Mouse (Mus musculus) heart, embryonic 13.5 days (tissue): ENCODE results near the gene Odf4. TPM values are rescaled to one million over a fixed set of nuclear protein-coding genes. Genes with fewer than 3 reads are reported as not detected.
A peak's percentile ranks its signal among the peaks of the same experiment; 100 is the strongest.

Source experiments
- ATAC-seq: fragments of 200-750 bp; cut with Nextera tagmentation; 2 replicates; pipeline ENCODE4 v1.8.0; 2017; ENCODE audit warnings: moderate TSS enrichment; ENCODE audit not compliant: insufficient number of reproducible peaks, low FRiP score, low TSS enrichment; ENCODE audit errors: extremely low read depth
- H3K27ac ChIP-seq: fragments of 300-500 bp; sonication (generic); replicated peaks from 2 replicates; pipeline ENCODE4 v1.5.1; 2015; ENCODE audit warnings: moderate library complexity, mild to moderate bottlenecking, inconsistent platforms
- H3K27me3 ChIP-seq: fragments of 300-500 bp; sonication (generic); replicated peaks from 2 replicates; pipeline ENCODE4 v1.6.1; 2015; ENCODE audit warnings: mild to moderate bottlenecking, inconsistent platforms
- H3K36me3 ChIP-seq: fragments of 300-500 bp; sonication (generic); 2 replicates; pipeline ENCODE4 v1.6.1; 2015; ENCODE audit warnings: mild to moderate bottlenecking, inconsistent platforms
- H3K4me1 ChIP-seq: fragments of 300-500 bp; sonication (generic); 2 replicates; pipeline ENCODE4 v1.6.1; 2015; ENCODE audit warnings: inconsistent platforms
- H3K4me2 ChIP-seq: fragments of 300-500 bp; sonication (generic); 2 replicates; pipeline ENCODE4 v1.6.1; 2015; ENCODE audit warnings: inconsistent platforms, mild to moderate bottlenecking, moderate library complexity
- H3K4me3 ChIP-seq: fragments of 300-500 bp; sonication (generic); 2 replicates; pipeline ENCODE4 v1.5.1; 2015; ENCODE audit warnings: moderate library complexity, mild to moderate bottlenecking, inconsistent platforms
- H3K9ac ChIP-seq: fragments of 300-500 bp; sonication (generic); 2 replicates; pipeline ENCODE4 v1.6.1; 2015; ENCODE audit warnings: inconsistent platforms, mild to moderate bottlenecking, moderate library complexity
- H3K9me3 ChIP-seq: fragments of 300-500 bp; sonication (generic); 2 replicates; pipeline ENCODE4 v1.6.1; 2016; ENCODE audit warnings: inconsistent platforms
- WGBS: fragments of 180-500 bp; shearing (Covaris S2); methylation state at CpG from one replicate; pipeline ENCODE4 v1.1.7; 2015; ENCODE audit warnings: mixed read lengths; 5-methylcytosine and 5-hydroxymethylcytosine counted together
- polyA plus RNA-seq: library from polyadenylated mRNA; unstranded; fragments of >200 nt; fragmentation: Nextera tagmentation; extraction: Ambion mirVana; gene quantifications from 2 replicates; pipeline ENCODE4 v1.2.1, GENCODE M21; 2015

The Odf4 gene
- polyA plus RNA-seq, 1 experiment from 2014 or later, result not detected

GRCm38 (mm10) chr11:68911531-68912177, 15.2 kb downstream of the Odf4 start:
- no peaks in the 10 kb centered on the region for H3K9me3 ChIP-seq
- no peaks in the 10 kb centered on the region; the same call in 1 of the 2 replicates for H3K27me3 ChIP-seq
- no peak overlapping the region for H3K4me3 ChIP-seq
- peaks cover 7% of the 10 kb centered on the region for H3K36me3 ChIP-seq
- no peak overlapping the region for H3K9ac ChIP-seq
- H3K27ac ChIP-seq, result peak overlapping the region; percentile 62
- whole genome bisulfite sequencing, result 50% methylated on average over 14 of the region's 14 CpGs
- peak overlapping the region; percentile 4; the same call in 1 of the 2 replicates for H3K4me2 ChIP-seq
- peaks cover 9% of the 10 kb centered on the region for H3K4me1 ChIP-seq
- ATAC-seq, result no peak

- ATAC-seq, result no peak
- Histone ChIP-seq H3K27ac (peak overlapping the region; percentile 55), H3K4me2 (no peak overlapping the region), H3K9ac (peak overlapping the region; percentile 38; the same call in 1 of the 2 replicates), H3K27me3 (no peaks in the 10 kb centered on the region), H3K4me3 (no peak overlapping the region), H3K9me3 (no peaks in the 10 kb centered on the region), H3K4me1 (peaks cover 9% of the 10 kb centered on the region), H3K36me3 (peaks cover 34% of the 10 kb centered on the region)
- WGBS, result 36% methylated on average over 7 of the region's 7 CpGs
Measured at GRCm38 (mm10) chr11:68908846-68909503, 17.9 kb downstream of the Odf4 start.

GRCm38 (mm10) chr11:68907251-68907650, 19.6 kb downstream of the Odf4 start:
- no peak overlapping the region for H3K9ac ChIP-seq
- H3K4me1 ChIP-seq, result peaks cover 18% of the 10 kb centered on the region
- H3K27ac ChIP-seq, result no peak overlapping the region
- no peak overlapping the region for H3K4me3 ChIP-seq
- WGBS, result 79% methylated on average over 3 of the region's 3 CpGs
- H3K4me2 ChIP-seq, result no peak overlapping the region
- H3K27me3 ChIP-seq, result no peaks in the 10 kb centered on the region
- peaks cover 50% of the 10 kb centered on the region for H3K36me3 ChIP-seq
- no peaks in the 10 kb centered on the region for H3K9me3 ChIP-seq
- ATAC-seq, result no peak

- Histone ChIP-seq H3K27ac (0 out of 2 replicates have a peak overlapping the region, but pooled peaks have one; percentile 24), H3K4me2 (no peak overlapping the region), H3K36me3 (peaks cover 50% of the 10 kb centered on the region), H3K9me3 (no peaks in the 10 kb centered on the region), H3K4me3 (no peak overlapping the region), H3K9ac (no peak overlapping the region), H3K27me3 (no peaks in the 10 kb centered on the region), H3K4me1 (peaks cover 19% of the 10 kb centered on the region)
- 67% methylated on average over 4 of the region's 4 CpGs for WGBS
- no peak for ATAC-seq
Measured at GRCm38 (mm10) chr11:68906461-68906790, 20.5 kb downstream of the Odf4 start.

GRCm38 (mm10) chr11:68905665-68906460, 21.0 kb downstream of the Odf4 start:
- WGBS, result 87% methylated on average over 9 of the region's 9 CpGs
- Histone ChIP-seq H3K9ac (no peak overlapping the region), H3K4me1 (peaks cover 20% of the 10 kb centered on the region), H3K4me2 (no peak overlapping the region), H3K4me3 (no peak overlapping the region), H3K9me3 (no peaks in the 10 kb centered on the region), H3K36me3 (peaks cover 50% of the 10 kb centered on the region), H3K27me3 (no peaks in the 10 kb centered on the region), H3K27ac (peak overlapping the region; percentile 48; the same call in 1 of the 2 replicates)
- no peak for ATAC-seq

- ATAC-seq, result no peak
- H3K4me2 ChIP-seq, result no peak overlapping the region
- H3K9me3 ChIP-seq, result no peaks in the 10 kb centered on the region
- H3K27me3 ChIP-seq, result peaks cover under 1% of the 10 kb centered on the region
- peaks cover 23% of the 10 kb centered on the region for H3K4me1 ChIP-seq
- H3K36me3 ChIP-seq, result peaks cover 50% of the 10 kb centered on the region
- H3K4me3 ChIP-seq, result no peak overlapping the region
- WGBS, result 92% methylated on average over 3 of the region's 3 CpGs
- no peak overlapping the region for H3K27ac ChIP-seq
- no peak overlapping the region for H3K9ac ChIP-seq
Measured at GRCm38 (mm10) chr11:68905138-68905531, 21.7 kb downstream of the Odf4 start.

- no peak overlapping the region for H3K4me2 ChIP-seq
- H3K9me3 ChIP-seq, result no peaks in the 10 kb centered on the region
- H3K4me1 ChIP-seq, result peaks cover 23% of the 10 kb centered on the region
- peaks cover 7% of the 10 kb centered on the region for H3K27me3 ChIP-seq
- 83% methylated on average over 8 of the region's 8 CpGs for WGBS
- no peak overlapping the region for H3K9ac ChIP-seq
- no peak for ATAC-seq
- no peak overlapping the region for H3K4me3 ChIP-seq
- H3K36me3 ChIP-seq, result peaks cover 50% of the 10 kb centered on the region
- no peak overlapping the region for H3K27ac ChIP-seq
Measured at GRCm38 (mm10) chr11:68904375-68905137, 22.3 kb downstream of the Odf4 start.

GRCm38 (mm10) chr11:68903775-68904174, 23.1 kb downstream of the Odf4 start:
- no peak overlapping the region for H3K27ac ChIP-seq
- H3K4me1 ChIP-seq, result peaks cover 16% of the 10 kb centered on the region
- H3K9ac ChIP-seq, result no peak overlapping the region
- H3K9me3 ChIP-seq, result no peaks in the 10 kb centered on the region
- H3K4me3 ChIP-seq, result no peak overlapping the region
- ATAC-seq, result no peak
- peaks cover 50% of the 10 kb centered on the region for H3K36me3 ChIP-seq
- peaks cover 10% of the 10 kb centered on the region for H3K27me3 ChIP-seq
- H3K4me2 ChIP-seq, result no peak overlapping the region
- 87% methylated on average over 2 of the region's 2 CpGs for whole genome bisulfite sequencing

- Histone ChIP-seq H3K9ac (peak overlapping the region; percentile 93), H3K27me3 (peaks cover 10% of the 10 kb centered on the region), H3K4me2 (peak overlapping the region; percentile 82), H3K27ac (no peak overlapping the region), H3K4me3 (peak overlapping the region; percentile 78), H3K9me3 (no peaks in the 10 kb centered on the region), H3K4me1 (peaks cover 13% of the 10 kb centered on the region), H3K36me3 (peaks cover 50% of the 10 kb centered on the region)
- ATAC-seq, result no peak
- WGBS, result 84% methylated on average over 5 of the region's 5 CpGs
Measured at GRCm38 (mm10) chr11:68902823-68903222, 24.1 kb downstream of the Odf4 start.

- H3K27me3 ChIP-seq, result peaks cover 10% of the 10 kb centered on the region
- peak overlapping the region; percentile 82 for H3K4me2 ChIP-seq
- H3K36me3 ChIP-seq, result peaks cover 50% of the 10 kb centered on the region
- H3K9ac ChIP-seq, result peak overlapping the region; percentile 93
- H3K27ac ChIP-seq, result no peak overlapping the region
- peak overlapping the region; percentile 78 for H3K4me3 ChIP-seq
- WGBS, result 2% methylated on average over 11 of the region's 11 CpGs
- H3K4me1 ChIP-seq, result peaks cover 13% of the 10 kb centered on the region
- ATAC-seq, result no peak
- H3K9me3 ChIP-seq, result no peaks in the 10 kb centered on the region
Measured at GRCm38 (mm10) chr11:68902367-68902766, 24.5 kb downstream of the Odf4 start.

- Histone ChIP-seq H3K27me3 (peaks cover 10% of the 10 kb centered on the region), H3K4me3 (peak overlapping the region; percentile 78), H3K4me1 (peaks cover 13% of the 10 kb centered on the region), H3K36me3 (peaks cover 46% of the 10 kb centered on the region), H3K4me2 (peak overlapping the region; percentile 82), H3K9me3 (no peaks in the 10 kb centered on the region), H3K27ac (peak overlapping the region; percentile 90), H3K9ac (peak overlapping the region; percentile 93)
- under 1% methylated on average over 10 of the region's 10 CpGs for WGBS
- ATAC-seq, result no peak
Measured at GRCm38 (mm10) chr11:68902047-68902364, 24.9 kb downstream of the Odf4 start.
